Mouse (Mus musculus): ENCODE results near the gene Mfap3. TPM values are rescaled to one million over a fixed set of nuclear protein-coding genes. Genes with fewer than 3 reads are reported as not detected.

The Mfap3 gene
- polyA plus RNA-seq (2017; shearing (Covaris generic)), result 14.4 TPM

GRCm38 (mm10) chr11:57518091-57518750, at the start of gene Mfap3, which contains the start of gene Fam114a2:
Gene Mfap3 (plus strand): TSS chr11:57518664.
Gene Fam114a2 (minus strand): TSS chr11:57518617.

Other genes with a start within 250 kb of the Mfap3 start
- gene Fam114a2, start within 50 bp of the Mfap3 start, polyA plus RNA-seq (2017; shearing (Covaris generic)), result 89.2 TPM
- 157 TPM for gene Galnt10, start 126.8 kb downstream of the Mfap3 start, polyA plus RNA-seq (2017; shearing (Covaris generic))